Mouse (Mus musculus): ENCODE results near the gene Mid1. TPM values are rescaled to one million over a fixed set of nuclear protein-coding genes. Genes with fewer than 3 reads are reported as not detected.
"Not testable (repeated sequence)": the region's sequence is repeated elsewhere in the genome, so short reads cannot be mapped to it uniquely, and the experiment has no call there.

Mid1 gene
- total RNA-seq, 2 experiments from 2014 or later = 4.9 to 10.0 TPM

DNA sequence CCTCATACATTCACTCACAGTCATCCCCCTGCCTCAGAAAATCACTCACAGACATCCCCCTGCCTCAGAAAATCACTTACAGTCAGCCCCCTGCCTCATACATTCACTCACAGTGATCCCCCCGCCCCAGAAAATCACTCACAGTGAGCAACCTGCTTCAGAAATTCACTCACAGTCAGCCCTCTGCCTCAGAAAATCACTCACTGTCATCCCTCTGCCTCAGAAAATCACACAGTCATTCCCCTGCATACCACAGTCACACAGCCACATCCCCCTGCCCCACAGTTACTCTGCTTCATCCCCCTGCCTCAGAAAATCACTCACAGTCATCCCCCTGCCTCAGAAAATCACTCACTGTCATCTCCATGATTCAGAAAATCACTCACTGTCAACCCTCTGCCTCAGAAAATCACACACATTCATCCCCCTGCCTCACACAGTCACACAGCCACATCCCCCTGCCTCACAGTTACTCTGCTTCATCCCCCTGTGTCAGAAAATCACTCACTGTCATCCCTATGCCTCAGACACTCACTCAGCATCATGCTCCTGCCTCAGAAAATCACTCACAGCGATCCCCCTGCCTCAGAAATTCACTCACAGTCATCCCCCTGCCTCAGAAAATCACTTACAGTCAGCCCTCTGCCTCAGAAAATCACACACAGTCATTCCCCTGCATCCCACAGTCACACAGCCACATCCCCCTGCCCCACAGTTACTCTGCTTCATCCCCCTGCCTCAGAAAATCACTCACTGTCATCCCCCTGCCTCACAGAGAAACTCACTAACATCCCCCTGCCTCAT, 322.6 kb downstream of the Mid1 start:
- DNase-seq; H3K4me3 ChIP-seq; H3K27ac ChIP-seq; intact Hi-C loops (cut with DNase I): not testable (repeated sequence)

DNA sequence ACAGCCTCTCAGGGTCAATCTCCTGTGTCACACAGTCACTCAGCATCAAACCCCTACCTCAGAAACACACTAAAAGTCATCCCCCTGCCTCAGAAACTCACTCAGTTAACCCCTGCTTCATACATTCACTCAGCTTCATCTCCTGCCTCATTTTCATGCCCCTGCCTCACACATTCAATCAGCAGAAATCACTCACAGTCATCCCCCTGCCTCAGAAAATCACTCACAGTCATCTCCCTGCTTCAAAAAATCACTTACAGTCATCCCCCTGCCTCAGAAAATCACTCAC, 323.1 kb downstream of the Mid1 start:
- intact Hi-C loops (cut with DNase I); H3K27ac ChIP-seq; H3K4me3 ChIP-seq; DNase-seq: not testable (repeated sequence)

DNA sequence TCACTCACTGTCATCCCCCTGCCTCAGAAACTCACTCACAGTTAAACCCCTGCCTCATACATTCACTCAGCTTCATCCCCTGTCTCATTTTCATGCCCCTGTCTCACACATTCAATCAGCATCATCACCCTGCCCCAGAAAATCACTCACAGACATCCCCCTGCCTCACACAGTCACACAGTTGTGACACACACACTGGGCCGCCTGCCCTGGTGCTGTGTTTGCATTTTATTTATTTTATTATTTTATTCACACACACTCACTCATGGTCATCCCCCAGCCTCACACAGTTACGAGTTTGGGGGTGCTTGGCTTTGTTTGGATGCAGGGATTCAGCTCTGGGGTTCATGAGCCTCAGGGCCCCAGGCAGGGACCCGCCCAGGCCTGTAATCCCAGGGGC, 323.6 kb downstream of the Mid1 start:
- Histone ChIP-seq H3K27ac (peak overlapping the region; percentile 8; the same call in 1 of the 2 replicates), H3K4me3 (peak overlapping the region; percentile 73)
- intact Hi-C loops (cut with DNase I) = not testable (repeated sequence)
- peak; percentile 54 for DNase-seq

DNA sequence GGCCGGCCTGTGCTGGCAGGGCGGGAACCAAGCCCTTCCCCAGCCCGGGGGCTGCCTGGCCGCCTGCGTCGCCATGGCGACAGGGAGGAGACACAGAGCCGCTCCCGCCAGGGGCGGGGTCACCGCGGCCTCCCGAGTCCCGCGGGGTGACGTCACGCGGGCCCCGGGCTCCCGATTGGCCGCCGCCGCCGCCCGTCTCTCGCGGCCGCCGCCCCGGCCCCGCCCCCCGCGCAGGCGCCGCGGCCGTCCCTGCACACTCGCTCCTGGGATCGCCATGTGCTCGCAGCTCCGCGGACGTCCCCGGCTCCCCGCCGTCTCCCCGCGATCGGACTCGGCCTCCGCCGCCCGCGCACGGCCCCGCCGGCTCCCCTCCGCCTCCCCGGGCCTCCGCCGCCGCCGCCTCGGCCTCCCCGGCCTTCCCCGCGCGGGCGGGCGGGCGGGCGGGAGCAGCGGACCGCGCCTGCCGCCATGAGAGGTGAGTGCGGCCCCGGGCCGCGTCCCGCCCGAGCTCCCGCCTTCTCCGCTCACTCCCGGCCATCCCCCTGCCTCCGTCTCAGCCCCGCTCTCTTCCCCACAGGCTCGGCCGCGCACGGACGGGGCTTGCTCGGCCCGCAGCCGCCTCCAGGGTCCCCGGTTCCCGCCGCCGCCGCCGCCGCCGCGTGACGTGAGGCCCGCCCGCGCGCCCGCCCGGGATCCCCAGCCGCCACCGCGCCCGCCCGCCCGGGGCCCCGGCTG, 324.2 kb downstream of the Mid1 start, which contains the start of gene Gm21887:
Gm21887 (plus strand) TSS at position 644 of the 735 bp plus-strand sequence.
- Histone ChIP-seq H3K4me3 (peak within 1 kb of the TSS; percentile 73), H3K27ac (peak within 1 kb of the TSS; percentile 90)
- intact Hi-C loops (cut with DNase I) = not testable (repeated sequence)
- peak; percentile 100 for DNase-seq

DNA sequence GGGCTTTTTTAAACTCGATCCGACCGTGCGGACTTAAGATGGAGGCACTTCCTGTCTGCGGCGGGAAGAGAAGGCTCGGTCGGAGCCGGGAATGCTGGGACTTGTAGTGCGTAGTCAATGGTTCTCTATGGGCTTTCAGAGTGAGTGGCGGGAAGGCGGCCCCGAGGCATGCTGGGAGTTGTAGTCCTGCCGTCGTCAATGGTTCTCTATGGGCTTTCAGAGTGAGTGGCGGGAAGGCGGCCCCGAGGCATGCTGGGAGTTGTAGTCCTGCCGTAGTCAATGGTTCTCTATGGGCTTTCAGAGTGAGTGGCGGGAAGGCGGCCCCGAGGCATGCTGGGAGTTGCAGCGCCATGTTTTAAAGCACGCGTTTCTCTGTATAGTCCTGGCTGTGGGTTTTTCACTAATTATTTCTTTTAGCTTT, 324.8 kb downstream of the Mid1 start:
- H3K4me3 ChIP-seq = peak overlapping the region; percentile 73
- intact Hi-C loops (cut with DNase I) = not testable (repeated sequence)
- H3K27ac ChIP-seq = peak overlapping the region; percentile 90
- peak; percentile 100 for DNase-seq

DNA sequence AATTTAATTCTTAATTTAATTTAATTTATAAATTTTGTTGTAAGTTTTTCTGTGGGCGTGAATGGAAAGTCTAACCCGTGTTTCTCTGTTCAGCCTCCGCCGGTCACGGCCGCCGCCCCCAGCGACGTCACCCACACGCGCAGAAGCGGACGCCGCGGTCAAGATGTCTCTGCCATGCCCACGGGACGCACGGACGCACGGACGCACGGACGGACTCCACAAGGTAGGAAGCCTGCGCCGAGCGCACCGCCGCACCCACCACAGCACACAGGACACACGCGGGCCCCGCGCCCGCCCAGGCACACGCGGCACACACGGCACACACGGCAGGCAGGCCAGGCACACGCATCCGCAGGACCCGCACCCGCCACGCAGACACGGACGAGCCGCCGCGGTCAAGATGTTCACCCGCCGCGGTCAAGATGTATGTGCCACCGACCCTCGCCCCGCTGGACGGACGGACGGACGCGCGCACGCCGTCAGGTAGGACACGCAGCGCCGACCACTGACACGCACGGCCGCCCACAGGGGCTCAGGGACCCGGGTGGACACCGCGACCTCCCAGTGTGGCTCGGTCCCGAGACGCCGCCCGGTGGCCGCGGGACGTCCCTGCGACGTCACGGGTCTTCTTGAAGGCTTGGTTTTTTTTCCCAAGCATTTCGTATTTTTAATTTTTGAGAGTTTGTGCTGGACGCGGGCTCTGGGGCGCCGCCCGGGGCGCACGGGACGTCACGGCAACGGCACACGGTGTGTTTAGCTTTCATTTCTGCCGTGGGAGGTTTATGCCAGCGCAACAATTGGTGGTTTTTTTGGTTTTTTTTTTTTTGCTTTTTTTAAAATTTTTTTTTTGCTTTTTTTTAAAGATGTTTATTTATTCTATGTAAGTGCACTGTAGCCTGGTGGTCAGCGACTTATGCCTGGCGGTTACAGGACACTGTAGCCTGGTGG, 325.9 kb downstream of the Mid1 start:
- H3K4me3 ChIP-seq = peak overlapping the region; percentile 36
- peak; percentile 80 for DNase-seq
- intact Hi-C loops (cut with DNase I); H3K27ac ChIP-seq: not testable (repeated sequence)
- peak; percentile 37 for TF ChIP-seq CTCF (IDR thresholded peaks at IDR 0.05)

DNA sequence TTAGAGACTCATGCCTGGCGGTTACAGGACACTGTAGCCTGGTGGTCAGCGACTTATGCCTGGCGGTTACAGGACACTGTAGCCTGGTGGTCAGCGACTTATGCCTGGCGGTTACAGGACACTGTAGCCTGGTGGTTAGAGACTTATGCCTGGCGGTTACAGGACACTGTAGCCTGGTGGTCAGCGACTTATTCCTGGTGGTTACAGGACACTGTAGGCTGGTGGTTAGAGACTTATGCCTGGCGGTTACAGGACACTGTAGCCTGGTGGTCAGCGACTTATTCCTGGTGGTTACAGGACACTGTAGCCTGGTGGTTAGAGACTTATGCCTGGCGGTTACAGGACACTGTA, 326.5 kb downstream of the Mid1 start:
- intact Hi-C loops (cut with DNase I); H3K4me3 ChIP-seq: not testable (repeated sequence)

DNA sequence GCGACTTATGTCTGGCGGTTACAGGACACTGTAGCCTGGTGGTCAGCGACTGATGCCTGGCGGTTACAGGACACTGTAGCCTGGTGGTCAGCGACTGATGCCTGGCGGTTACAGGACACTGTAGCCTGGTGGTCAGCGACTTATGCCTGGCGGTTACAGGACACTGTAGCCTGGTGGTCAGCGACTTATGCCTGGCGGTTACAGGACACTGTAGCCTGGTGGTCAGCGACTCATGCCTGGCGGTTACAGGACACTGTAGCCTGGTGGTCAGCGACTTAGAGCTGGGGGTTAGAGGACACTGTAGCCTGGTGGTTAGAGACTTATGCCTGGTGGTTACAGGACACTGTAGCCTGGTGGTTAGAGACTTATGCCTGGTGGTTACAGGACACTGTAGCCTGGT, 328.4 kb downstream of the Mid1 start:
- intact Hi-C loops (cut with DNase I) = not testable (repeated sequence)

More for the DNA sequence above, 326.5 kb downstream of the Mid1 start:
- not testable (repeated sequence) for DNase-seq, H3K27ac ChIP-seq

DNA sequence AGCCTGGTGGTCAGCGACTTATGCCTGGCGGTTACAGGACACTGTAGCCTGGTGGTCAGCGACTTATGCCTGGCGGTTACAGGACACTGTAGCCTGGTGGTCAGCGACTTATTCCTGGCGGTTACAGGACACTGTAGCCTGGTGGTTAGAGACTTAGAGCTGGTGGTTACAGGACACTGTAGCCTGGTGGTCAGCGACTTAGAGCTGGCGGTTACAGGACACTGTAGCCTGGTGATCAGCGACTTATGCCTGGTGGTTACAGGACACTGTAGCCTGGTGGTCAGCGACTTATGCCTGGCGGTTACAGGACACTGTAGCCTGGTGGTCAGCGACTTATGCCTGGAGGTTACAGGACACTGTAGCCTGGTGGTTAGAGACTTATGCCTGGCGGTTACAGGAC, 329.0 kb downstream of the Mid1 start:
- DNase-seq; H3K27ac ChIP-seq; H3K4me3 ChIP-seq; intact Hi-C loops (cut with DNase I): not testable (repeated sequence)

More for the DNA sequence above, 328.4 kb downstream of the Mid1 start:
- DNase-seq, H3K4me3 ChIP-seq, H3K27ac ChIP-seq: not testable (repeated sequence)

DNA sequence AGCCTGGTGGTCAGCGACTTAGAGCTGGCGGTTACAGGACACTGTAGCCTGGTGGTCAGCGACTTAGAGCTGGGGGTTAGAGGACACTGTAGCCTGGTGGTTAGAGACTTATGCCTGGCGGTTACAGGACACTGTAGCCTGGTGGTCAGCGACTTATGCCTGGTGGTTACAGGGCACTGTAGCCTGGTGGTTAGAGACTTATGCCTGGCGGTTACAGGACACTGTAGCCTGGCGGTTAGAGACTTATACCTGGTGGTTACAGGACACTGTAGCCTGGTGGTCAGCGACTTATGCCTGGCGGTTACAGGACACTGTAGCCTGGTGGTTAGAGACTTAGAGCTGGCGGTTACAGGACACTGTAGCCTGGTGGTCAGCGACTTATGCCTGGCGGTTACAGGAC, 330.9 kb downstream of the Mid1 start:
- H3K27ac ChIP-seq; H3K4me3 ChIP-seq; DNase-seq; intact Hi-C loops (cut with DNase I): not testable (repeated sequence)

DNA sequence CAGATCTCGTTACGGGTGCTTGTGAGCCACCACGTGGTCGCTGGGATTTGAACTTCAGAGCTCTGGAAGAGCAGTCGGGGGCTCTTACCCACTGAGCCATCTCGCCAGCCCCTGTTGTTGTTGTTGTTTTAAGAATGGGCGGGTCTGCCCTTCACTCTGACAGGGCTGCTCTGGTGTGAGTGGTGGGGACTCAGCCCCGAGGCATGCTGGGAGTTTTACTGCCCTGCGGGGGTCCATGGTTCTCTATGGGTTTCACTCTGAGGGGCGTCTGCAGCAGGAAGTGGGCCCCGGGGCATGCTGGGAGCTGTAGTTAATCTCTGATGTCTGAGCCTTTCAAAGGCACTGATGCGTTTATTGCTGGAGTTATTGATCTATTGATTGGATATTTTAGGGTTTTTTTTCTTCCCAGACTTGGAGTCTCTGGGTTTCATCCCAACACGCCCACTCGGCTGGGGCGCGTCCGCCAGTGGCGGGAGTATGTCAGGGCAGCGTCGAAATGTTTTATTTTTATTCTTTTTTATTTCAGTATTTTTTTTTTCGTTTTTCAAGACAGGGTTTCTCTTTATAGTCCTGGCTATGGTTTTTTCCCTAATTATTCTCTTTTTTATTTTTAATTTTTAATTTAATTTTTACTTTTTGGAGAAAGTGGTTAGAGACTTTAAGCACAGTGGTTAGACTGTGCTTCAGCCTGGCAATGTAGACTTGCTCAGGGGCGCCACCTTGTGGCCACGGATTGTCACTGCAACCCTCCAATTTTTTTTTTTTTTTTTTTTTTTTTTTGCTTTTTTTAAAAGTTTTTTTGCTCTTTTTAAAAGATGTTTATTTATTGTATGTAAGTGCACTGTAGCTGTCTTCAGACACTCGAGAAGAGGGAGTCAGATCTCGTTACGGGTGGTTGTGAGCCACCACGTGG, 332.6 kb downstream of the Mid1 start:
- H3K4me3 ChIP-seq = peak overlapping the region; percentile 4
- H3K27ac ChIP-seq; intact Hi-C loops (cut with DNase I): not testable (repeated sequence)
- DNase-seq = peak; percentile 79

Data from gastrocnemius, adult 2 months (tissue).